Mouse (Mus musculus) CH12.LX (cell line): ENCODE measurements around the gene Tctn3. TPM values are rescaled to one million over a fixed set of nuclear protein-coding genes. Genes with fewer than 3 reads are reported as not detected.
"Not testable (repeated sequence)": the region's sequence is repeated elsewhere in the genome, so short reads cannot be mapped to it uniquely, and the experiment has no call there.

Source experiments
- DNase-seq: peaks from one replicate; pipeline ENCODE4 v3.0.0-alpha.2; 2013; ENCODE audit errors: extremely low read depth
- H3K27ac ChIP-seq: 2 replicates; pipeline ENCODE4 v1.5.1; 2012; ENCODE audit warnings: low read depth, mild to moderate bottlenecking, control low read depth, moderate library complexity; ENCODE audit not compliant: insufficient read depth
- H3K27me3 ChIP-seq: replicated peaks from 2 replicates; pipeline ENCODE3; 2012; ENCODE audit warnings: inconsistent platforms
- H3K36me3 ChIP-seq, 2 experiments: replicated peaks in 1 of 2; 2 replicates each; pipeline versions ENCODE3 to v1.6.1; 2012; ENCODE audit warnings: inconsistent platforms in 1 of 2, low read length in 1 of 2, mild to moderate bottlenecking in 1 of 2, mixed read lengths in 1 of 2, moderate library complexity in 1 of 2; ENCODE audit not compliant: control insufficient read depth in 1 of 2, insufficient read depth in 1 of 2
- H3K4me1 ChIP-seq, 2 experiments: 2 replicates each; pipeline ENCODE4 v1.6.1; 2012; ENCODE audit warnings: inconsistent platforms in 1 of 2, moderate library complexity in 1 of 2; ENCODE audit not compliant: insufficient read depth in 2 of 2, control insufficient read depth in 1 of 2
- H3K4me2 ChIP-seq: 2 replicates; pipeline ENCODE4 v1.6.1; 2012; ENCODE audit warnings: low read depth, mild to moderate bottlenecking, control low read depth; ENCODE audit not compliant: poor library complexity, insufficient read depth, severe bottlenecking
- H3K4me3 ChIP-seq, 3 experiments: fragments of 150-350 bp in 1 of 3; sonication (generic) in 1 of 3; replicated peaks in 1 of 3; 2 replicates each; pipeline versions ENCODE3 to v1.5.1; 2011 to 2012; ENCODE audit warnings: low read depth in 2 of 3, low read length in 2 of 3, mild to moderate bottlenecking in 2 of 3, moderate library complexity in 2 of 3, control low read depth in 1 of 3, improper control_type of control experiment in 1 of 3, inconsistent platforms in 1 of 3, mixed read lengths in 1 of 3; ENCODE audit not compliant: poor library complexity in 1 of 3
- H3K79me2 ChIP-seq: replicated peaks from 2 replicates; pipeline ENCODE4 v1.6.1; 2012; ENCODE audit warnings: mild to moderate bottlenecking, moderate library complexity; ENCODE audit not compliant: control insufficient read depth, poor library complexity, insufficient read depth, severe bottlenecking; ENCODE audit errors: extremely low read depth
- H3K9ac ChIP-seq: 2 replicates; pipeline ENCODE4 v1.6.1; 2012; ENCODE audit warnings: low read depth, mild to moderate bottlenecking, control low read depth, moderate library complexity; ENCODE audit not compliant: insufficient read depth
- H3K9me3 ChIP-seq: replicated peaks from 2 replicates; pipeline ENCODE3; 2012; ENCODE audit warnings: low read length, inconsistent platforms, mixed read lengths
- BHLHE40 ChIP-seq: IDR thresholded peaks from 2 replicates; pipeline ENCODE4 v1.6.1; 2011; ENCODE audit warnings: mild to moderate bottlenecking, low read depth, low read length, improper control_type of control experiment
- CHD1 ChIP-seq: IDR thresholded peaks from 2 replicates; pipeline ENCODE4 v1.6.1; 2012; ENCODE audit warnings: low read depth, low read length, improper control_type of control experiment, inconsistent platforms
- CHD2 ChIP-seq: IDR thresholded peaks from 2 replicates; pipeline ENCODE4 v1.6.1; 2011; ENCODE audit warnings: low read length, improper control_type of control experiment
- ELF1 ChIP-seq: IDR thresholded peaks from 2 replicates; pipeline ENCODE4 v1.6.1; 2014; ENCODE audit warnings: low read depth, mild to moderate bottlenecking, inconsistent platforms, low read length, improper control_type of control experiment
- EP300 ChIP-seq: IDR thresholded peaks from 2 replicates; pipeline ENCODE4 v1.6.1; 2011; ENCODE audit warnings: low read length, improper control_type of control experiment
- GABPA ChIP-seq: IDR thresholded peaks from 2 replicates; pipeline ENCODE4 v1.6.1; 2012; ENCODE audit warnings: low read depth, low read length, improper control_type of control experiment, inconsistent platforms; ENCODE audit not compliant: insufficient replicate concordance
- IRF4 ChIP-seq: IDR thresholded peaks from 2 replicates; pipeline ENCODE4 v1.6.1; 2014; ENCODE audit warnings: low read depth, mild to moderate bottlenecking, inconsistent platforms, low read length, improper control_type of control experiment
- JUN ChIP-seq: IDR thresholded peaks from 2 replicates; pipeline ENCODE4 v1.6.1; 2011; ENCODE audit warnings: low read depth, mild to moderate bottlenecking, low read length, improper control_type of control experiment, moderate library complexity; ENCODE audit not compliant: insufficient read depth
- JUND ChIP-seq: conservative IDR thresholded peaks from 2 replicates; pipeline ENCODE4 v1.6.1; 2011; ENCODE audit warnings: low read depth, low read length, improper control_type of control experiment
- MAFK ChIP-seq: IDR thresholded peaks from 2 replicates; pipeline ENCODE4 v1.6.1; 2011; ENCODE audit warnings: low read length, improper control_type of control experiment; ENCODE audit not compliant: insufficient replicate concordance
- MAX ChIP-seq: IDR thresholded peaks from 2 replicates; pipeline ENCODE4 v1.6.1; 2011; ENCODE audit warnings: low read length, improper control_type of control experiment
- MAZ ChIP-seq: IDR thresholded peaks from 2 replicates; pipeline ENCODE4 v1.6.1; 2012; ENCODE audit warnings: low read depth, mild to moderate bottlenecking, inconsistent platforms, low read length, improper control_type of control experiment, moderate library complexity
- MEF2A ChIP-seq: IDR thresholded peaks from 2 replicates; pipeline ENCODE4 v1.6.1; 2014; ENCODE audit warnings: low read depth, mild to moderate bottlenecking, inconsistent platforms, low read length, improper control_type of control experiment, borderline replicate concordance
- MXI1 ChIP-seq: IDR thresholded peaks from 2 replicates; pipeline ENCODE4 v1.6.1; 2011; ENCODE audit warnings: mild to moderate bottlenecking, low read depth, low read length, improper control_type of control experiment
- MYC ChIP-seq: IDR thresholded peaks from 2 replicates; pipeline ENCODE4 v1.6.1; 2011; ENCODE audit warnings: low read depth, mild to moderate bottlenecking, improper control_type of control experiment, low read length
- PAX5 ChIP-seq: IDR thresholded peaks from 2 replicates; pipeline ENCODE4 v1.6.1; 2012; ENCODE audit warnings: low read length, inconsistent platforms, mixed read lengths
- POLR2A ChIP-seq: IDR thresholded peaks from 2 replicates; pipeline ENCODE4 v1.6.1; 2011; ENCODE audit warnings: low read depth, mild to moderate bottlenecking, improper control_type of control experiment, low read length
- SMC3 ChIP-seq: IDR thresholded peaks from 2 replicates; pipeline ENCODE4 v1.6.1; 2011; ENCODE audit warnings: low read depth, low read length, improper control_type of control experiment
- TBP ChIP-seq: conservative IDR thresholded peaks from 2 replicates; pipeline ENCODE4 v1.6.1; 2011; ENCODE audit warnings: low read depth, low read length, improper control_type of control experiment
- TCF12 ChIP-seq: IDR thresholded peaks from 2 replicates; pipeline ENCODE4 v1.6.1; 2014; ENCODE audit warnings: low read depth, mild to moderate bottlenecking, inconsistent platforms, low read length, improper control_type of control experiment
- UBTF ChIP-seq: IDR thresholded peaks from 2 replicates; pipeline ENCODE4 v1.6.1; 2012; ENCODE audit warnings: low read depth, mild to moderate bottlenecking, inconsistent platforms, low read length, improper control_type of control experiment, moderate library complexity
- USF1 ChIP-seq: IDR thresholded peaks from 2 replicates; pipeline ENCODE4 v1.6.1; 2014; ENCODE audit warnings: low read depth, mild to moderate bottlenecking, inconsistent platforms, low read length, improper control_type of control experiment
- ZC3H11A ChIP-seq: IDR thresholded peaks from 2 replicates; pipeline ENCODE4 v1.6.1; 2012; ENCODE audit warnings: low read depth, mild to moderate bottlenecking, inconsistent platforms, low read length, improper control_type of control experiment
- ZKSCAN1 ChIP-seq: IDR thresholded peaks from 2 replicates; pipeline ENCODE4 v1.6.1; 2012; ENCODE audit warnings: low read depth, inconsistent platforms, low read length, improper control_type of control experiment, borderline replicate concordance
- ZMIZ1 ChIP-seq: IDR thresholded peaks from 2 replicates; pipeline ENCODE4 v1.6.1; 2012; ENCODE audit warnings: low read depth, mild to moderate bottlenecking, inconsistent platforms, low read length, improper control_type of control experiment
- ZNF384 ChIP-seq: IDR thresholded peaks from 2 replicates; pipeline ENCODE4 v1.6.1; 2012; ENCODE audit warnings: low read depth, low read length, improper control_type of control experiment, inconsistent platforms
- dilution Hi-C: fragments of 300-500 bp; cut with MboI; formaldehyde crosslinking; loops from 2 replicates; pipeline ENCODE4 v1.14.3; 2020; ENCODE audit warnings: low sequenced_read_pairs; ENCODE audit not compliant: extremely low pct_unique_long_range_greater_than_20kb, extremely low pct_ligation_motif_present
- in situ Hi-C: fragments of 300-500 bp; cut with MboI; formaldehyde crosslinking; loops from 3 replicates; pipeline ENCODE4 v1.14.3; 2019; ENCODE audit warnings: low sequenced_read_pairs, low pct_ligation_motif_present, low pct_unique_long_range_greater_than_20kb, mixed read lengths
- polyA plus RNA-seq: library from polyadenylated mRNA; unstranded; fragments of >175 nt; gene quantifications from 2 replicates; pipeline ENCODE4 v1.2.1, GENCODE M21; 2012; ENCODE audit warnings: low read depth; ENCODE audit not compliant: insufficient read length
- total RNA-seq, 2 experiments: library from RNA; depleted of rRNA; stranded (reverse); fragments of 300-350 nt in 1 of 2; fragments of >200 nt in 1 of 2; gene quantifications; 2 replicates each; pipeline ENCODE4 v1.2.3; 2012 to 2014

Gene Tctn3
- total and polyA plus RNA-seq, 3 experiments = 6.4 to 10.6 (median 9.9) TPM

- no peak for TF ChIP-seq GABPA
- no peak for TF ChIP-seq CHD1
- no peak for TF ChIP-seq MYC
- no peak for TF ChIP-seq CHD2
- no peak for TF ChIP-seq SMC3
- no peak for TF ChIP-seq MAX
- no peak for TF ChIP-seq JUND
- TF ChIP-seq JUN = no peak
- TF ChIP-seq MAZ = no peak
- TF ChIP-seq BHLHE40 = no peak
- no peak for TF ChIP-seq MAFK
- TF ChIP-seq ZNF384 = no peak
- no peak for TF ChIP-seq USF1
- no peak for TF ChIP-seq PAX5
- TF ChIP-seq MXI1 = no peak
- no peak for TF ChIP-seq MEF2A
- TF ChIP-seq IRF4 = no peak
- no peak for TF ChIP-seq ZMIZ1
- TF ChIP-seq, all 38 proteins: peak for 0
- in situ Hi-C loops (loop anchor here (25.0 kb wide), 1 partner anchor 407 kb away; no protein-coding TSS in a partner anchor), dilution Hi-C loops (no loop called here)
- Histone ChIP-seq H3K4me1 (peaks cover 0 to 6% of the 10 kb centered on the region in 2 experiments; a peak in 1 of 4 replicates), H3K4me3 (no peak overlapping the region), H3K79me2 (no peaks in the 10 kb centered on the region), H3K27ac (no peak overlapping the region), H3K9me3 (no peaks in the 10 kb centered on the region), H3K36me3 (peaks cover 30 to 66% of the 10 kb centered on the region in 2 experiments), H3K9ac (no peak overlapping the region), H3K27me3 (no peaks in the 10 kb centered on the region), H3K4me2 (no peak overlapping the region)
- no peak for DNase-seq
Observed at GRCm38 (mm10) chr19:40605189-40605588, 6.8 kb downstream of the Tctn3 start.

DNA sequence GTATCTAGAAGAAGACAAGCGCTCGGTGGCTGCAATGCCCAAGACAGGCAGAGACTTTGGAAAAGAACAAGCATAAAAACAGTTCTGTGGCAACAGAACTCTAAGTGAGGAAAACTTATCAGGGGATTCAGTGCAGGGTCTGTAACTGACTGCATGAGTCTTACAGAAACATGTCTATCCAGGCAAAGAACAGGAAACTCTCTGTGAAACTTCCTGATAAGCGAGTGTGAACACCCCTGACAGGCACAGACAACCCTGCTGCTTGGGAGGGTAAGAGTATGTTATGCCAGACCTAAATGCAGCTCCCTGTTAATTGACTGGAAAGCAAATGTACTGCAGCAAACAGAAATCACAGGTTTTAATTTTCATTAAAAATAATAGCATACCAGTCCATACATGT lies 10.2 kb downstream of the Tctn3 start:
- DNase-seq = no peak
- Histone ChIP-seq H3K79me2 (no peaks in the 10 kb centered on the region), H3K4me2 (no peak overlapping the region), H3K27ac (no peak overlapping the region), H3K9ac (no peak overlapping the region), H3K36me3 (peaks cover 16 to 45% of the 10 kb centered on the region in 2 experiments), H3K27me3 (no peaks in the 10 kb centered on the region), H3K4me1 (peaks cover 0 to 6% of the 10 kb centered on the region in 2 experiments; a peak in 1 of 4 replicates), H3K4me3 (no peak overlapping the region), H3K9me3 (no peaks in the 10 kb centered on the region)
- TF ChIP-seq JUN (no peak), MYC (no peak), ELF1 (no peak), POLR2A (no peak), IRF4 (no peak), ZKSCAN1 (no peak), EP300 (no peak), JUND (no peak), MAX (no peak), ZC3H11A (no peak), UBTF (no peak), TBP (no peak), TCF12 (no peak), ZNF384 (no peak)
- in situ Hi-C loops = loop anchor here (25.0 kb wide), 1 partner anchor 410 kb away; no protein-coding TSS in a partner anchor
- dilution Hi-C loops = no loop called here

DNA sequence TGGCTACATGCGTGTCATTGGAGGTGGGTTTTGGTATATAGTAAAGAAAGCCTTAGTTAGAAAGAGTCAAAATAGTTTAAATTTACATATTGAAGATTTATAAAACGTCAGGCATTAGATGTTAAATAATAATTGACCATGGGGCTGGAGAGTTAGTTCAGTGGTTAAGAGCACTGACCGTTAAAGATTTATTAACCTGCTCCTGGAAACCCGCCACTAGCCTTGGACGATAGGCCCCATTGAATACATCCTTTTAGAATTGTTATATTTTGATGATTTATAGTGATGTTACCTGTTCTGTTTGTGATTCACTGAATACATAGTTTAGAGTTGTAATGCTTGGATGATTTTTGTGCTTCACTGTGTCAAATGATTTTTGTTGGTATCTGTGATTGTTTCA lies 11.2 kb downstream of the Tctn3 start:
- in situ Hi-C loops = loop anchor here (25.0 kb wide), 1 partner anchor 411 kb away; no protein-coding TSS in a partner anchor

More for the DNA sequence above, 11.2 kb downstream of the Tctn3 start:
- H3K27me3 ChIP-seq, H3K9me3 ChIP-seq, H3K4me3 ChIP-seq, H3K27ac ChIP-seq, DNase-seq, H3K4me1 ChIP-seq, H3K9ac ChIP-seq, H3K4me2 ChIP-seq, H3K79me2 ChIP-seq, dilution Hi-C loops: not testable (repeated sequence)
- H3K36me3 ChIP-seq = peaks cover 8 to 44% of the 10 kb centered on the region in 2 experiments
